Mouse (Mus musculus) kidney, postnatal 0 days (tissue): Measurements from ENCODE around the gene Fzr1. TPM values are rescaled to one million over a fixed set of nuclear protein-coding genes. Genes with fewer than 3 reads are reported as not detected.

ENCODE experiments used
- ATAC-seq: fragments of 200-750 bp; cut with Nextera tagmentation; replicated peaks from 2 replicates; pipeline ENCODE4 v1.8.0; 2017; ENCODE audit warnings: low read depth, moderate number of reproducible peaks, moderate TSS enrichment, moderate library complexity; ENCODE audit not compliant: low FRiP score
- DNase-seq: peaks from one replicate; pipeline ENCODE4 v3.0.0-alpha.2; 2016; ENCODE audit warnings: low spot score
- H3K27ac ChIP-seq: fragments of 300-500 bp; sonication (generic); 2 replicates; pipeline ENCODE4 v1.5.1; 2014; ENCODE audit warnings: mild to moderate bottlenecking
- H3K27me3 ChIP-seq: fragments of 300-500 bp; sonication (generic); 2 replicates; pipeline ENCODE4 v1.6.1; 2014; ENCODE audit warnings: low read length, mixed read lengths; ENCODE audit not compliant: insufficient read depth
- H3K36me3 ChIP-seq: fragments of 300-500 bp; sonication (generic); 2 replicates; pipeline ENCODE4 v1.6.1; 2014; ENCODE audit warnings: low read length, mixed read lengths; ENCODE audit not compliant: insufficient read depth
- H3K4me1 ChIP-seq: fragments of 300-500 bp; sonication (generic); replicated peaks from 2 replicates; pipeline ENCODE4 v1.6.1; 2014; ENCODE audit warnings: antibody characterized with exemption, low read length, mixed read lengths; ENCODE audit not compliant: insufficient read depth
- H3K4me2 ChIP-seq: fragments of 300-500 bp; sonication (generic); 2 replicates; pipeline ENCODE4 v1.6.1; 2014; ENCODE audit warnings: mild to moderate bottlenecking, low read length, moderate library complexity, mixed read lengths
- H3K4me3 ChIP-seq: fragments of 300-500 bp; sonication (generic); replicated peaks from 2 replicates; pipeline ENCODE4 v1.5.1; 2014; ENCODE audit warnings: low read depth, low read length
- H3K9ac ChIP-seq: fragments of 300-500 bp; sonication (generic); 2 replicates; pipeline ENCODE4 v1.6.1; 2014; ENCODE audit warnings: low read depth, low read length
- H3K9me3 ChIP-seq: fragments of 300-500 bp; sonication (generic); replicated peaks from 2 replicates; pipeline ENCODE4 v1.6.1; 2016; ENCODE audit warnings: low read length, inconsistent platforms, mixed read lengths
- CTCF ChIP-seq: IDR thresholded peaks from 2 replicates; pipeline ENCODE4 v1.5.1; 2016; ENCODE audit warnings: antibody characterized with exemption, low read depth, mild to moderate bottlenecking, moderate library complexity
- WGBS: fragments of 180-500 bp; shearing (Covaris S2); extraction: QIAGEN DNeasy Blood & Tissue Kit; methylation state at CpG from one replicate; pipeline ENCODE4 v1.1.7; 2014; 5-methylcytosine and 5-hydroxymethylcytosine counted together
- polyA plus RNA-seq: library from polyadenylated mRNA; unstranded; fragments of >200 nt; fragmentation: Nextera tagmentation; extraction: Ambion mirVana; gene quantifications from 2 replicates; pipeline ENCODE4 v1.2.1, GENCODE M21; 2015

Fzr1 gene
- polyA plus RNA-seq, 1 experiment from 2014 or later = 70.6 TPM

DNA sequence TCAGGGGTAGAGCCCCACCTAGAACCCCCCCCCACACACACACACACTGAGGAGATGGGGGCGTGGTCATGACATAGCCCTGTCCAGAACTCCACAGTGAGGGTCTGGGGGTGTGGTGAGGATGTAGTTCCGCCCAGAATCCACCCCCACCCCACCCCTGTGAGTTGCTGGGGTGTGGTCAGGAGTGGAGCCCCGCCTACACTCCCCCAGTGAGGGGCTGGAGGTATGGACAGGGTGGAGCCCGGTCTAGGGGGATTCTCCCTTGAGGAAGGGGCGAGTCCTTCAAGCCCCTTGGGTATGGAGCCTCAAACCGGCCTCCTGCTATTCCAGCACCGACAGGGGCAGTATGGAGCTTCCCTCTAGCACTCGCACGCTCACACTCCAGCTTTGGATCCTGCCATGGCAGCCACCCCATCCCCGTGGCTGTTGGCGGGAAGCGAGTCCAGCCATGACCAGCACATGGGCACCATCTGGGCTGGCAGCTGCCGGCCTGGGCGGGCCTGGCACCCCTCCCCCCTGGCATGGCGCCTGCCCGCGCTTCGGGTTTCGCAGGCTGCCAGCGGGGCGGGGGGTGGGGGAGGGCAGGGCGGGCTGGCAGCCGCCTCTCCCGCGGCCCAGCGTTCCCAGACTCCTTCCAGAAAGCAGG is 38.4 kb upstream of the Fzr1 start:
- peak; percentile 64 for ATAC-seq
- H3K9me3 ChIP-seq = no peaks in the 10 kb centered on the region
- 7% methylated on average over 24 of the region's 26 CpGs for WGBS

DNA sequence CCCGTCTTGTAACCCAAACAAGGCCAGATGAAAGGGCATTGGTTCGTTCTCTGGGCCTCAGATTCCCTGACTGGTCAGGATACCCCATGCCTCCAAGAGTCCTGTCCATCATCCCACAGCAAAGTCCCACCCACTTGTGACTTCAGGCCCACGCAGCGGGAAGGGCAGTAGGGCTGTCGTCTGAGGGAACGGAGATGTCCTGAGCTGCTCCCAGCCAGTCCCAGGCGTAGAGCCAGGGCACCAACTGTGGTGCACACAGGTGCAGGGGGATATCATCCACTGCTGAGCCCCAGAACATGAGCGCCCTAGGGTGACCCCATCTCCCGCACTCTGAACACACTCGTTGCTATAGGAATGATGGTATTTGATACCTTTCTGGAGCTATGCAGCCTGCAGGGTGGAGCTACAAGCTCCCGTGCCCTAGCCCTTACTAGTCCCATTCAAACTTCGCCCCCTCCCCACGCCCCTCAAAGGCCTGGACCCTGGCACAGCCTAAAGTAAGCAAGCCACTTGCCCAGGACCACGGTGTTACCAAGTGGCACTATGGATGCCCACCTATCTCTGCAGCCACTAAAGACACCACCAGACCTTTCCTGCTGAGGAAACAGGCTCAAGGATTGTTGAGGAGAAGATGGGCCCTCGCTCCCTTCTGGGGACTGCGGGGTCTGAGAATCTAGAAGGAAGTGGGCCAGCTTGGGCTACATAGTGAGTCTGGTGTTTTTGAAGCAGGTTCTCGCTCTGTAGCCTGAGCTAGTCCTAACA is 37.4 kb upstream of the Fzr1 start:
- peaks cover 15% of the 10 kb centered on the region; the same call in 1 of the 2 replicates for H3K36me3 ChIP-seq
- ATAC-seq (no peak), DNase-seq (no peak)
- peak overlapping the region; percentile 14; the same call in 1 of the 2 replicates for H3K27ac ChIP-seq
- no peak for TF ChIP-seq CTCF
- no peaks in the 10 kb centered on the region for H3K9me3 ChIP-seq
- 69% methylated on average over 17 of the region's 17 CpGs for WGBS
- H3K9ac ChIP-seq = no peak overlapping the region
- H3K4me1 ChIP-seq = peaks cover 55% of the 10 kb centered on the region
- H3K27me3 ChIP-seq = no peaks in the 10 kb centered on the region
- H3K4me2 ChIP-seq = no peak overlapping the region
- no peak overlapping the region for H3K4me3 ChIP-seq

More for the DNA sequence above, 38.4 kb upstream of the Fzr1 start:
- Histone ChIP-seq H3K27me3 (no peaks in the 10 kb centered on the region), H3K36me3 (peaks cover 15% of the 10 kb centered on the region; the same call in 1 of the 2 replicates), H3K4me2 (peak overlapping the region; percentile 52), H3K27ac (peak overlapping the region; percentile 70), H3K9ac (peak overlapping the region; percentile 23; the same call in 1 of the 2 replicates), H3K4me1 (peaks cover 48% of the 10 kb centered on the region), H3K4me3 (no peak overlapping the region)
- peak; percentile 64 for TF ChIP-seq CTCF
- DNase-seq = peak; percentile 84

DNA sequence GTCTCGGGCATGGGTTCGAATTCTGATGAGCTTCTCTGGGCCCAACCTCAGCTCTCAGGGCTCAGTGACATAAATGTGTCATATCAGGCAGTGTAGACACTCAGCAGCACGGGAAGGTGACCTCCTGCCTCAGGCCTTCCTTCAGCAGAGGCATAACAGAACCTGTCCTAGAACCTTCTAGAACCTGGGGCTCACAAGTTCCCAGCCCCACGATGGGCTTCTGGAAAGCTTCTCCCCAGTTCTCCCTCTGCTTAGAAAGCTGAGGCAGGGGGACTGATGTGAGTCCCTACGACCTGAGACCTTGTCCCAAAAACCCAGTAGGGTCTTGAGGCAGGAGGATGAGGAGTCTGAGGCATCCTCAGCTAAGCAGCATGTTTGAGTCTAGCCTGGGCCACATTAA is 36.8 kb upstream of the Fzr1 start:
- no peak for DNase-seq
- TF ChIP-seq CTCF = no peak

DNA sequence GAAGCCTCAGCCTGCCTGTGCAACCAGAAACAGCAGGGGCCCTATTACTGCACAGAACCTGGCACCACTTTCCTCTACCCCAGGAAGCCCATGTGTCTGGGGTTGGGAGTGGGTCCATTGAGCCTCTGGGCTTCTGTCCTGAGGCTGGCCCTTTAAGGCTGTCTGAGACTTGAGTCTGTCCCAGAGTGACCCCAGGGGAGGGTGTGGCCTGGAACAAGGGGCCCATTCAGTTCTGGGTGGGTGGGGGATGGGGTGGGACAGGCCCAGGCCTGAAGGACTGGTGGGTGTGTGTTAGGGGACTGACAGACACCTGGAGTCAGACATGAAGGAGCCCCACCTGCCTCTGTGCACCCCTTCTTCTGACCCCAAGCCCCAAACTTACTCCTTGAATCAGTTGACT is 36.4 kb upstream of the Fzr1 start:
- Histone ChIP-seq H3K4me1 (peaks cover 58% of the 10 kb centered on the region), H3K36me3 (peaks cover 9% of the 10 kb centered on the region; the same call in 1 of the 2 replicates), H3K27ac (peak overlapping the region; percentile 60; the same call in 1 of the 2 replicates), H3K9ac (no peak overlapping the region), H3K9me3 (no peaks in the 10 kb centered on the region), H3K4me3 (no peak overlapping the region), H3K27me3 (no peaks in the 10 kb centered on the region), H3K4me2 (peak overlapping the region; percentile 5; the same call in 1 of the 2 replicates)
- DNase-seq (no peak), ATAC-seq (no peak)
- TF ChIP-seq CTCF = no peak

More for the DNA sequence above, 36.8 kb upstream of the Fzr1 start:
- Histone ChIP-seq H3K4me2 (no peak overlapping the region), H3K9me3 (no peaks in the 10 kb centered on the region), H3K36me3 (peaks cover 12% of the 10 kb centered on the region; the same call in 1 of the 2 replicates), H3K9ac (no peak overlapping the region), H3K4me1 (peaks cover 55% of the 10 kb centered on the region), H3K4me3 (no peak overlapping the region), H3K27ac (no peak overlapping the region; the same call in 1 of the 2 replicates), H3K27me3 (no peaks in the 10 kb centered on the region)
- 82% methylated on average over 5 of the region's 5 CpGs for WGBS
- no peak for ATAC-seq

DNA sequence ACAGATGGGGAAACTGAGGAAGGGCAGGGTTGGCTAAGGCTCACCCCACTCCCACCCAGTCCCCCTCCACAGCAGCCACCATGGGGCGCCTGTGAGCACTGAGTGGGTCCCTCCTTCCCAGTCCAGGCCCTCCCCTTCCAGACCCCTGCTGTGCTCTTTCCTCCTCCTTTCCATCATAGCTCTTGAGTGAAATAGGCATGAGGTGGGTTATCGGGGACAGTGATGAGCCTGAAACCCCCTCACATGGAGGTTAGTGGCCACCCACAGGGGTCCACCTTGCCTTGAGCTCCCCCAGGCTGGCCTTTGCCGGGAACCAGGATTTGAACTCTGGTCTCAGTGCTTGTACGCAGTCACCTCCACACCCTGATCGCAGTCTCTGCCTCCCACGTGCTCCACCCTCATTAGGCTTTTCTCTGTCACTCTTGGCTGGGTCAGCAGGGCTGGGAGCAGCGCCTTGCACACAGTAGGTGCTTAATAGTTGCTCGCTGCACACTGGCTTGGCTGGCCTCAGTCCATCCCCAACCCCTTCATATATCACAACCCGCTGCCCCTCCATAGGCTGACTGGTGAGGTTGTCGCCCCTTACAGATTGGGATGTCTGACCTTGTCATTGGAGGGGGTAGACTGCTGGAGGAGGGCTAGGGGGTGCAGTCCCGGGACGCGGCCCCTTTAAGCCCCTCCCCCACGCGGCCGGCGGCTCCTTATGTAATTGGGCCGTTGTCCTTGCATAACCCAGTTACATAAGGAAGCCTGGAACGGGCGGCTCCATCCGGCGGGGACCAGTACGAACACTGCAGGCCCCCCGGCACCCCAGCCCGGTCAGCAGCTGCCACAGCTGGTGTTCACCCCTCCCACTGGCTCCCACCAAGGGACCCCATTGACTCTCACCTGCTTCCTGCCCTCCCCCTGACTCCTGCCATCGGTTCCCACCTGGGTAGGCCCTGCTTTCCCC is 35.3 kb upstream of the Fzr1 start:
- no peak; the same call in 1 of the 2 replicates for TF ChIP-seq CTCF
- DNase-seq = peak; percentile 85
- Histone ChIP-seq H3K9ac (peak overlapping the region; percentile 51), H3K36me3 (no peaks in the 10 kb centered on the region), H3K27ac (peak overlapping the region; percentile 75), H3K27me3 (no peaks in the 10 kb centered on the region), H3K4me2 (peak overlapping the region; percentile 42), H3K4me1 (peaks cover 63% of the 10 kb centered on the region), H3K4me3 (no peak overlapping the region), H3K9me3 (no peaks in the 10 kb centered on the region)
- WGBS = 28% methylated on average over 26 of the region's 26 CpGs
- peak; percentile 26 for ATAC-seq
